Mouse (Mus musculus) E14TG2a.4 (cell line): ENCODE measurements around the gene Sowaha.
A peak's percentile ranks its signal among the peaks of the same experiment; 100 is the strongest.

Experiments
- H3K27me3 ChIP-seq: 2 replicates; pipeline ENCODE4 v1.6.1; 2014; ENCODE audit warnings: low read length, control low read depth; ENCODE audit not compliant: insufficient read depth
- H3K36me3 ChIP-seq: 2 replicates; pipeline ENCODE4 v1.6.1; 2014; ENCODE audit warnings: low read length, control low read depth; ENCODE audit not compliant: insufficient read depth
- H3K4me1 ChIP-seq: replicated peaks from 2 replicates; pipeline ENCODE4 v1.6.1; 2014; ENCODE audit warnings: low read depth, low read length, control low read depth
- H3K4me3 ChIP-seq: replicated peaks from 2 replicates; pipeline ENCODE4 v1.5.1; 2014; ENCODE audit warnings: mild to moderate bottlenecking, low read length
- H3K9me3 ChIP-seq: 2 replicates; pipeline ENCODE4 v1.6.1; 2014; ENCODE audit warnings: low read length, control low read depth
- CTCF ChIP-seq: conservative IDR thresholded peaks from 2 replicates; pipeline ENCODE4 v1.5.1; 2014; ENCODE audit warnings: low read length
- NANOG ChIP-seq: IDR thresholded peaks from 2 replicates; pipeline ENCODE4 v1.6.1; 2014; ENCODE audit warnings: borderline replicate concordance, low read length, mixed read lengths
- POU5F1 ChIP-seq: IDR thresholded peaks from 2 replicates; pipeline ENCODE4 v1.6.1; 2014; ENCODE audit warnings: low read length, borderline replicate concordance

Gene Sowaha

GRCm38 (mm10) chr11:53469968-53470695, 9.9 kb downstream of the Sowaha start, which contains the start of gene Gm9837:
Gene Gm9837, minus strand, starts transcription at chr11:53470479.
- Histone ChIP-seq H3K4me1 (peaks cover 31% of the 10 kb centered on the region), H3K36me3 (no peaks in the 10 kb centered on the region), H3K27me3 (peaks cover 95% of the 10 kb centered on the region), H3K9me3 (no peaks in the 10 kb centered on the region), H3K4me3 (peak within 1 kb of the TSS; percentile 24)
- TF ChIP-seq NANOG (no peak), CTCF (peak; percentile 85)

GRCm38 (mm10) chr11:53469294-53469967, 10.6 kb downstream of the Sowaha start:
- Histone ChIP-seq H3K9me3 (no peaks in the 10 kb centered on the region), H3K4me1 (peaks cover 36% of the 10 kb centered on the region), H3K36me3 (no peaks in the 10 kb centered on the region), H3K27me3 (peaks cover 95% of the 10 kb centered on the region), H3K4me3 (no peak overlapping the region)
- TF ChIP-seq NANOG: peak; percentile 23; the same call in 1 of the 2 replicates
- no peak for TF ChIP-seq CTCF

- no peak for TF ChIP-seq NANOG
- peak; percentile 74 for TF ChIP-seq CTCF
- TF ChIP-seq POU5F1: no peak
- Histone ChIP-seq H3K9me3 (no peaks in the 10 kb centered on the region), H3K36me3 (no peaks in the 10 kb centered on the region), H3K4me1 (peaks cover 59% of the 10 kb centered on the region), H3K4me3 (peak overlapping the region; percentile 72), H3K27me3 (peaks cover 98% of the 10 kb centered on the region)
Observed at GRCm38 (mm10) chr11:53466231-53466971, 13.7 kb downstream of the Sowaha start.

- H3K4me3 ChIP-seq: peak overlapping the region; percentile 79
- peaks cover 95% of the 10 kb centered on the region for H3K27me3 ChIP-seq
- TF ChIP-seq NANOG (no peak), POU5F1 (no peak), CTCF (no peak)
- peaks cover 56% of the 10 kb centered on the region for H3K4me1 ChIP-seq
- no peaks in the 10 kb centered on the region for H3K9me3 ChIP-seq
- no peaks in the 10 kb centered on the region for H3K36me3 ChIP-seq
Observed at GRCm38 (mm10) chr11:53463551-53464424, 16.3 kb downstream of the Sowaha start.

GRCm38 (mm10) chr11:53461727-53462126, 18.3 kb downstream of the Sowaha start:
- peaks cover 57% of the 10 kb centered on the region for H3K4me1 ChIP-seq
- H3K9me3 ChIP-seq: no peaks in the 10 kb centered on the region
- no peak overlapping the region for H3K4me3 ChIP-seq
- TF ChIP-seq CTCF: no peak
- no peak for TF ChIP-seq POU5F1
- no peak for TF ChIP-seq NANOG
- H3K36me3 ChIP-seq: no peaks in the 10 kb centered on the region
- H3K27me3 ChIP-seq: peaks cover 96% of the 10 kb centered on the region

GRCm38 (mm10) chr11:53460192-53460591, 19.9 kb downstream of the Sowaha start:
- H3K9me3 ChIP-seq: no peaks in the 10 kb centered on the region
- no peak overlapping the region for H3K4me3 ChIP-seq
- peaks cover 97% of the 10 kb centered on the region for H3K27me3 ChIP-seq
- TF ChIP-seq POU5F1 (no peak), NANOG (no peak), CTCF (no peak)
- no peaks in the 10 kb centered on the region for H3K36me3 ChIP-seq
- peaks cover 46% of the 10 kb centered on the region for H3K4me1 ChIP-seq

GRCm38 (mm10) chr11:53458996-53459395, 21.1 kb downstream of the Sowaha start:
- H3K4me1 ChIP-seq: peaks cover 39% of the 10 kb centered on the region
- TF ChIP-seq CTCF (no peak), NANOG (no peak), POU5F1 (no peak)
- H3K4me3 ChIP-seq: no peak overlapping the region
- no peaks in the 10 kb centered on the region for H3K36me3 ChIP-seq
- peaks cover 93% of the 10 kb centered on the region for H3K27me3 ChIP-seq
- no peaks in the 10 kb centered on the region for H3K9me3 ChIP-seq
